Mouse (Mus musculus): ENCODE measurements around the gene Dicer1.

The Dicer1 gene

DNA sequence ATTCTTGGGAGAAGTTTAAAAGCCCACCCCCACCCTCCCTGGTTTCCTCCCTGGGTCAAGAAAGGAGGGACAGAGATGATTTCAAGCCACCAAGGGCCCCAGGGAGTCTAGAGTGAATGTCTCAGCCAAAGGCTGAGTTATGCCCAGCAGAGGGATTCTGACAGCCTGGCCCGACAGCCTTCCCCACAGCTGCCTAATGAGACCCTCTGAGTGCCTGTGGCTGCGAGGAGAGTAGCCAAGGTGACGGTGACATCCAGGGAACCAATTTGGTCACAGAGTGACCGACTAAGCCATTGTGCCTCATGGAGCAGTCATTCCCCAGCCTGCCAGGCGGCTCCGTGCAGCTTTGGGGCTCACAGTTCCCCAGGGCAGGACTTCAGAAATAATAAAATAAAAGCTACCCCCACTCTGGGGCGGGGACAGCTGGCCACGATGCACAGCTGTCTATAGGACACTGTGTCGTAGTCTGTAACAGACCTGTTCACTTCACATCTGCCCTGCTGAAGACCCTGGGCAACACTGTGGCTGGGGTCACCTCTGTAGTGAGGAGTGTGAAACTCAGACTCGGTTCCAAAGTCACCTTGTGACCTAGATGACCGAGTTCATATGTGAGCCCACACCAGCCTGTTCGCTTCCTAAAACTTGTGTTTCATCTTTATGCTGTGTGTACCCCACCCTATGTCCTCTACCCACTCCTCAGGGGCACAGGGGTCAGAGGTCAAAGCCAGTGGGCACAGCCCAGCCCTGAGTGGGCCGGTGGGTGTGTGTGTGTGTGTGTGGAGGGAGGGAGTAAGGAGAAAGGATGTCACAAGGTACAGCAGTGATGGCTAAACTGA is 75.0 kb downstream of the Dicer1 start:
- DNase-seq: no peak

- no peak for DNase-seq
Observed at GRCm38 (mm10) chr12:104672976-104673375, 78.8 kb downstream of the Dicer1 start.

GRCm38 (mm10) chr12:104672406-104672805 is 79.3 kb downstream of the Dicer1 start:
- no peak for DNase-seq

GRCm38 (mm10) chr12:104667846-104668245 is 83.9 kb downstream of the Dicer1 start:
- no peak for DNase-seq

DNA sequence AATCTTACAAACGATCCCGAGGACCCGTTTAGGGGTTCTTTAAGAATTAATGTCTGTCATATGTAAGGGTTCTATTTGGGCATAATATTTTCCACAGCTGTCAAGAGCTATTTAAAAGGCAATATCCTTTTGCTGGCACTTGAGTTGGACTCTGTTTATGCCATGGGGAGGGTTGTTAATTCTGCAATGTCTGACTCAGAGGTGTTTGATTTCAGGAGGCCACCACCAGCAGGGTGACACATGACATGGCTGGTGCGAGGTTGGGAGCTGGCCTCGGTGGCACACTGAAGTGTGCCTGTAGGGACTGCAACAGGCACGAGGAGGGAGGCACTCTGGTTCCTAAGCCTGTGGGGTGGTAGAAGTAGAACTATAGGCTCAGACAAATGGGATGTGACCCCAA is 85.8 kb downstream of the Dicer1 start:
- no peak for DNase-seq

GRCm38 (mm10) chr12:104665521-104665920 is 86.2 kb downstream of the Dicer1 start:
- DNase-seq: no peak

DNA sequence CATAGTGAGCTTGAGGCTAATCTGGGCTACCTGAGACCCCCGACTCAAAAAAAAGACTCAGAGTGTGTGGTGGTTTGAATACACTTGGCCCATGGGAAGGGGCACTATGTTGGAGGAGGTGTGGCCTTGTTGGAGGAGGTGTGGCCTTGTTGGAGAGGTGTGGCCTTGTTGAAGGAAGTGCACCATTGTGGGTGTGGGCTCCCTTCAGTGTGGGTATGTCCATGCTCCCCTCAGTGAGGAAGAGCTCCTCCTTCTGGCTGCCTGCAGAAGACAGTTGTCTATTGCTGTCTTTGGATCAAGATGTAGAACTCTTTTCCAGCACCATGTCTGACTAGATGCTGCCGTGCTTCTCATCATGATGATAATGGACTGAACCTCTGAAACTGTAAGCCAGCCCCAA is 95.6 kb downstream of the Dicer1 start:
- no peak for DNase-seq

DNA sequence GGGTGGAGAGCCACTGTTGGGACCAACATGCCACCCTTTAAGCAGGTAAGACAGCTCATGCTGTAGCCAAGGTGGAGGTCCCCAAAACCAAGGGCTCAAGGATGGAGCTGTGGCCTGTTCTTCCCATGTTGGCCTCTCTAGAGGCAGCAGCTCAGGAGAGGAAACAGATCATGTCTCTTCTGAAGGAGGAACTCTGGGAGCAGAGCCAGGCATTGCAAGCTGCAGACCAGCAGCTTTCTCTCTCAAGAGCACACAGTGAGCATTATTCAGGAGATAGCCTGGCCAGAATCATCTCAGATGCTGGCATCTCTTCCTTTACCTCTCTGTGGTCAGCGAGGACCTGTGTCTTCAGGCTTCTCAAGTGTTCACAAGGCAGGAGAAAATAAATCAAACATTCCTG is 96.7 kb downstream of the Dicer1 start:
- no peak for DNase-seq

- DNase-seq: no peak
Observed at GRCm38 (mm10) chr12:104652021-104652420, 99.7 kb downstream of the Dicer1 start.

GRCm38 (mm10) chr12:104651269-104651668 is 100.5 kb downstream of the Dicer1 start:
- DNase-seq: no peak

GRCm38 (mm10) chr12:104650510-104651260 is 101.1 kb downstream of the Dicer1 start:
- no peak for DNase-seq

DNA sequence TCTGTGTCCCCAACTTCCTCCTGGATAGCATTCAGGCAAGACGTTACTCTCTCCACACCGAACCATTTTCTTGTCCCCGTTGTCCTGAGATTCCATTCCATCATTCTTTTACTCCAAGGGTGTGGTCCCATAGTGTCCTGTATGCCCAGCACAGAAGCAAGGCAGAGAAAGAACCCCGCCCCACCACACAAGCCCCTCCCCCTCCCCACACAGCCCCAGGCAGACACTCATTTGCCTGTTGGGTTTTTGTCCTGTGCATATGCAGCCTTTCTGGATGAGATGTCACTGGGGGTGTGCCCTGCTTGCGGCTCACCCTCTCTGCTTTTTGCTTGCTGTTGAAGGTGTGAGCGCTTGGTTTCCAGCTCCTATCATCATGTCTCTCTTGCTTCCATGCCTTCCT is 103.4 kb downstream of the Dicer1 start:
- no peak for DNase-seq

DNA sequence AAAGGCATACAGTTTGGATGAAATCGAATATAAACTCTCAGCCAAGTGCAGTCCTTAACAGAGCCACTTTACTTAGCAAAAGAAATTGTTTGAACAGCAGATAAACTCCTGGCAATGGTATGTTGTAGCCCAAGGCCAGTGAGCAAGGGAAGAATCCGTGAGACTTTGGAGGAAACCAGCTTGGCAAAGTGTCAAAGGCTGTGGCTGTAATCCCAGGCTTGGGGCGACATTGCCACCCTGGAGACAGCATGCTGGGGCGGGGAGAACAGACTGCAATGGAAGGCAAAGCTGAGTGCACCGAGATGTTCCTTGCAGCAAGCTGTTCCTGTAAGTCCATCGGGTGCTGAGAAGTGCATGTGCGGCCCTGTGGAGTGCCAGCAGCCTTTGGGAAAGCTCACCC is 109.4 kb downstream of the Dicer1 start:
- no peak for DNase-seq

DNA sequence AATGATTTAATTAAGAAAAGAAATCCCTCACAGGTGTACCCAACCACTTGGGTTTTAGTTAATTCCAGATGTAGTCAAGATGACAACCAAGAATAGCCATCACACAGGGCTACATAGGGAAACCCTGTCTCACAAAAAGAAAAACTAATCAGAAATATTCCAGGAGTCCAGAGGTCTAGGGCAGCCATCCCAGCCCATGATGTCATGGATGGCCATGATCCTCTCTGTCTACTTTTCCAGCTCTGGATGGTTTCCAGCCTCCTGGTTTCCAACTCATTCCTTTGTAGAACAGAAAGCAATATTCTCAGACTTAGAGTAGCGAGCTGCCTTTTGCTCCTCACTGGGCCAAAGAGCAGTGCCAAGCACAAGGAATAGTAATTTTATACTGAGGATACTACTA is 110.8 kb downstream of the Dicer1 start:
- DNase-seq: no peak

GRCm38 (mm10) chr12:104638156-104638555 is 113.6 kb downstream of the Dicer1 start:
- DNase-seq: no peak

Data from thymus, postnatal 14 days (tissue).